Mouse (Mus musculus) embryo, embryonic 11.5 days (tissue): ENCODE data around the gene Smc3.
A peak's percentile ranks its signal among the peaks of the same experiment; 100 is the strongest.

ENCODE experiments used
- DNase-seq: peaks from one replicate; pipeline ENCODE4 v3.0.0-alpha.2; 2012; ENCODE audit warnings: low read depth, low spot score

Smc3 gene

GRCm38 (mm10) chr19:53599757-53600539, at the start of gene Smc3:
Gene Smc3, plus strand, starts transcription at chr19:53600398.
- peak; percentile 98 for DNase-seq

DNA sequence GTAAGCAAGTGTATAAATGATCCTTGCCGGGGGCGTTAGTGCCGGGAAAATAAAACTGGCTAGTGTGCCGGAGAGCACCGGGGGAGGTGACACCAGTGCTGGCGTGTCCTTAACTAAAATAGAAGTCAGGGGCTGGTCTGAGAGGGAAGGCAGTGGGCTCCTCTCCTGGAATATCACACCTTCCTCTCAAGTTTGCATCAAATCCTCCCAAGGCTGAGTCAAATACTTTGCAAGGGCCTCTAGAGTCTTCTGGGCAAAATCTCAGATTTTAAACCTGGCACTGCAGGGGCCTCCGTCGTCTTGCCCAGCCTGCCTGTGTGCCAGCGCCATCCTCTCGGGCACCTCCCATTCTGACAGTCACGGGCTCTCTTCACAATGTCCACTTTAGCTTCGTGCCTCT, 49.2 kb upstream of the Smc3 start:
- DNase-seq, result no peak

GRCm38 (mm10) chr19:53552216-53552786, 47.9 kb upstream of the Smc3 start:
- no peak for DNase-seq

GRCm38 (mm10) chr19:53552795-53553194, 47.4 kb upstream of the Smc3 start:
- no peak for DNase-seq

GRCm38 (mm10) chr19:53554402-53554801, 45.8 kb upstream of the Smc3 start:
- no peak for DNase-seq

DNA sequence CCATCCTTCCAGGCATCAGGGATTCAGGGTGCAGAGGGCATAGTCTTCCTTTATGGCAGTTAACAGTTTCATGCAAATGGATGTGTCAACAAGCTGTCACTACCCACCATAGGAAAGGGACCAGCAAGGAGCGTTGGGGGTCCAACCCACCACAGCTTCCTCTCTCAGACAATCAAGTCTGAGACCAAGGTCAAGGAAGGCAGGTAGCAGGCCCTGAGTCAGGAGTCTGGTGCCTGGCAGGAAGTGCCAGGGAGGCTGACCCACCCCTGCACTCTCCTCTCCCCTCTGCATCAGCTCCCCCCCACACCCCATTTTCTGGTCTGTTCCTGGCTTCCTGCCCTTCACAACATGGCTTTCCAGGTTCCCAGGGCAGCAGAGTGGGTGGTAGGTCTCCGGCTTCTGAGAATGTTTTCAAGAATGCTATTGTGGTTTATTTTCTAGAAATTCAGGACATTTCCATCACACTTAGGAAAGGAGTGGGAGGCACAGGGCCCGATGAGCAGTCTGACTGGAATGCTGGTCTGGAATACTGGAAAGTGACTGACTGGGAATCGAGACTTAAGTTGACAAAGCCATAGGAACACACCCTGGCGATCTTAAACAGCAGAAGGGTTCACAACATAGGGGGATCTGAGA, 45.1 kb upstream of the Smc3 start:
- DNase-seq, result no peak

- no peak for DNase-seq
Measured at GRCm38 (mm10) chr19:53556841-53557240, 43.4 kb upstream of the Smc3 start.

- DNase-seq, result no peak
Measured at GRCm38 (mm10) chr19:53557267-53557936, 42.8 kb upstream of the Smc3 start.

- DNase-seq, result no peak
Measured at GRCm38 (mm10) chr19:53560436-53560835, 39.8 kb upstream of the Smc3 start.

DNA sequence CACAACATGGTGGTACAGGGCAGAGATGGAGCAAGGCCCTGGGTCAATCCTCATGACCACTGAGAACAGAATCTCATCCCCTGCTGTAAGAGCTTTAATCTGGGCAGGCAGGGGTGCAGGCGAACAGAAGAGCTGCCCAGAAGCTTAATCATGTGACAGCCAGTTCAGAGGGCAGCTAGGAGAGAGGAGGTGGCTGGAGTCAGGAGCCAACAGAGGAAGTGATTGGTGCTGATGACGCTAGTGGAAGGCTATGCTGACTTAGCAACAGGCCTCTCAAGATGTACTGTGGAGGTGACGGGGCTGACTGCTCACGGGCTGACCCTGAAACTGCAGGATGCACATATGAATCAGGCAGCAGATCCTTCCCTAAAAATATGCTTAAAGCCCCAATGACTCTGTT, 36.0 kb upstream of the Smc3 start:
- DNase-seq, result no peak

- no peak for DNase-seq
Measured at GRCm38 (mm10) chr19:53565565-53566277, 34.5 kb upstream of the Smc3 start.

- no peak for DNase-seq
Measured at GRCm38 (mm10) chr19:53567864-53568263, 32.3 kb upstream of the Smc3 start.

GRCm38 (mm10) chr19:53568553-53568952, 31.6 kb upstream of the Smc3 start:
- DNase-seq, result no peak

DNA sequence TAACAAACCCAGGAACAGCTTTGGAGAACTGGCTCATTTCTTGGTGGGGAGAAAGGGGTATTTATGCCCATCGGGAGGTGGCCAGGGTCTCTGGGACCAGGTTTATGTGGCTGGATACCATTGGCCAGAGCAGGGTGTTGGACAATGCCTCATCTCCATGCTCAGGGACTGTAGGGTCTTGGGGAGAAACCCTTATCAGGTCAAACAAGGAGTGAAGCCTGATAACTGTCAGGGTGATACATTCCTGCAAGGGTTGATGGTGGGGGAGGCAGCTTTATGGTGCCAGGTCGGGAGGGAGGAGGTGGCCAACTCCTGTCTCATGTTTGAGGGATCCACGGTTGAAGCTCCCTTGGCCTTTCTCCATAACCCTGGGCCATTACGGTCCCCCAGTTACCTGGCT, 29.1 kb upstream of the Smc3 start:
- no peak for DNase-seq

GRCm38 (mm10) chr19:53571501-53572428, 28.4 kb upstream of the Smc3 start:
- DNase-seq, result no peak

DNA sequence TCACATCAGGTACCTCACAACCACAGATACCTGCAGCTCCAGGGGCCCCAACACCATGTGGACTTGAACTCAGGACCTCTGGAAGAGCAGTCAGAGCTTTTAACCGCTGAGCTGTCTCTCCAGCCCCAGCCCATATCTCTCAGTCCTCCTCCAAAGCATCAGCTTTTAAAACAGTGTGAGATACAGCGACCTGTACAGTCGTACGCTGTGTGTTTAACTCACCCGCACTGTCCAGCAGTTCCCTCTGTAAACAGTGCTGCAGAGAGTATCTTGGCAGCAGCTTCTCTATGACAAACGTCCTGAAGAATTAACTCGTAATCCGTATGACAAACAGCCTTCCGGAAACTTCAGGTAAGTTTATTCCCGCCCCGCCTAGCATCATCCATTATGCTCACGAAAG, 27.6 kb upstream of the Smc3 start:
- DNase-seq, result no peak

GRCm38 (mm10) chr19:53573151-53573550, 27.0 kb upstream of the Smc3 start:
- DNase-seq, result no peak

- DNase-seq, result no peak
Measured at GRCm38 (mm10) chr19:53574131-53574530, 26.1 kb upstream of the Smc3 start.

GRCm38 (mm10) chr19:53574546-53574945, 25.7 kb upstream of the Smc3 start:
- DNase-seq, result no peak

GRCm38 (mm10) chr19:53575296-53576010, 24.7 kb upstream of the Smc3 start:
- no peak for DNase-seq
